Mouse (Mus musculus): ENCODE results near the gene Upf3a.
"Not testable (repeated sequence)": the region's sequence is repeated elsewhere in the genome, so short reads cannot be mapped to it uniquely, and the experiment has no call there.

The Upf3a gene

GRCm38 (mm10) chr8:13785250-13785763, at the start of gene Upf3a:
Gene Upf3a (plus strand): TSS chr8:13785615.
- DNase-seq: peak; percentile 94

GRCm38 (mm10) chr8:13740323-13740770, 45.1 kb upstream of the Upf3a start:
- peak; percentile 71 for DNase-seq

GRCm38 (mm10) chr8:13740817-13741613, 44.4 kb upstream of the Upf3a start:
- DNase-seq: no peak

GRCm38 (mm10) chr8:13746212-13746611, 39.2 kb upstream of the Upf3a start:
- DNase-seq: not testable (repeated sequence)

- no peak for DNase-seq
Measured at GRCm38 (mm10) chr8:13747626-13748025, 37.8 kb upstream of the Upf3a start.

- peak; percentile 85 for DNase-seq
Measured at GRCm38 (mm10) chr8:13753680-13754079, 31.7 kb upstream of the Upf3a start.

- no peak for DNase-seq
Measured at GRCm38 (mm10) chr8:13756480-13756879, 28.9 kb upstream of the Upf3a start.

- peak; percentile 92 for DNase-seq
Measured at GRCm38 (mm10) chr8:13756982-13757804, 28.2 kb upstream of the Upf3a start, which contains the start of gene Cdc16. Gene Cdc16 (plus strand): TSS chr8:13757676.

GRCm38 (mm10) chr8:13757805-13758727, 27.3 kb upstream of the Upf3a start:
- DNase-seq: peak; percentile 67

- no peak for DNase-seq
Measured at GRCm38 (mm10) chr8:13769206-13769605, 16.2 kb upstream of the Upf3a start.

- no peak for DNase-seq
Measured at GRCm38 (mm10) chr8:13780536-13780935, 4.9 kb upstream of the Upf3a start.

- peak; percentile 98 for DNase-seq
Measured at GRCm38 (mm10) chr8:13785764-13786299, 417 bp downstream of the Upf3a start.

GRCm38 (mm10) chr8:13789606-13790005, 4.2 kb downstream of the Upf3a start:
- DNase-seq: no peak

- no peak for DNase-seq
Measured at GRCm38 (mm10) chr8:13793097-13793745, 7.8 kb downstream of the Upf3a start.

- no peak for DNase-seq
Measured at GRCm38 (mm10) chr8:13793746-13794101, 8.3 kb downstream of the Upf3a start.

- no peak for DNase-seq
Measured at GRCm38 (mm10) chr8:13797676-13798075, 12.3 kb downstream of the Upf3a start.

- no peak for DNase-seq
Measured at GRCm38 (mm10) chr8:13799566-13799965, 14.2 kb downstream of the Upf3a start.

- DNase-seq: no peak
Measured at GRCm38 (mm10) chr8:13828598-13829172, 43.3 kb downstream of the Upf3a start.

- not testable (repeated sequence) for DNase-seq
Measured at GRCm38 (mm10) chr8:13838289-13838688, 52.9 kb downstream of the Upf3a start, which contains the start of gene AF366264. Gene AF366264 (minus strand): TSS chr8:13838389.

- DNase-seq: not testable (repeated sequence)
Measured at GRCm38 (mm10) chr8:13843286-13843685, 57.9 kb downstream of the Upf3a start.
